Mouse (Mus musculus) adrenal gland, postnatal 10 days (tissue): ENCODE results near the gene Rhob. TPM values are rescaled to one million over a fixed set of nuclear protein-coding genes. Genes with fewer than 3 reads are reported as not detected.
"Not testable (repeated sequence)": the region's sequence is repeated elsewhere in the genome, so short reads cannot be mapped to it uniquely, and the experiment has no call there.

ENCODE experiments used
- DNase-seq: peaks from one replicate; pipeline ENCODE4 v3.0.0; 2021; ENCODE audit warnings: mixed read lengths
- total RNA-seq, 2 experiments: library from RNA; stranded (reverse); gene quantifications; 2 replicates each; pipeline ENCODE4 v1.2.3; 2021

Rhob gene
- total RNA-seq, 2 experiments from 2014 or later: 177 to 223 TPM

GRCm38 (mm10) chr12:8472591-8473358, 27.0 kb downstream of the Rhob start:
- peak; percentile 59 for DNase-seq

DNA sequence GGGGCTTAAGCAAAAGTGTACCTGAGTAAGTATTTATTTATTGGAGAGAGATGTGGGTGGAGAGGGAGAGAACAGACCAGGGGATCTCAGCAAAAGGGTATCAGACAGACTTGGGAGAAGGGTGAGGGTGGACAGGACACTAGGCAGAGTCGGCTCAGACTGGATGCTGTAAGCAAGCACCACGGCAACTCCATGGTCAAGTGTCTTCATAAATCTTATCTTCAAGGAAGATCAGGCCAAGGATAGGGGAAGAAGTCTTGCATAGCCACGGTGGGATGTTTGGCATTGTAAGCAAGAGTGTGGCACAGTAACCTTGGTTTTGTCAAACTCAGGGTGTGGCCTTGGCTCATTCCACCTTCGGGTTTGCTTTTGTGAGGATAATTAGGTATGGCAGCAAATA, 27.8 kb downstream of the Rhob start:
- DNase-seq: no peak

- DNase-seq: no peak
These were observed 28.8 kb downstream of the Rhob start for GRCm38 (mm10) chr12:8470962-8471361.

- peak; percentile 58 for DNase-seq
These were observed 29.9 kb downstream of the Rhob start for GRCm38 (mm10) chr12:8469742-8470494.

DNA sequence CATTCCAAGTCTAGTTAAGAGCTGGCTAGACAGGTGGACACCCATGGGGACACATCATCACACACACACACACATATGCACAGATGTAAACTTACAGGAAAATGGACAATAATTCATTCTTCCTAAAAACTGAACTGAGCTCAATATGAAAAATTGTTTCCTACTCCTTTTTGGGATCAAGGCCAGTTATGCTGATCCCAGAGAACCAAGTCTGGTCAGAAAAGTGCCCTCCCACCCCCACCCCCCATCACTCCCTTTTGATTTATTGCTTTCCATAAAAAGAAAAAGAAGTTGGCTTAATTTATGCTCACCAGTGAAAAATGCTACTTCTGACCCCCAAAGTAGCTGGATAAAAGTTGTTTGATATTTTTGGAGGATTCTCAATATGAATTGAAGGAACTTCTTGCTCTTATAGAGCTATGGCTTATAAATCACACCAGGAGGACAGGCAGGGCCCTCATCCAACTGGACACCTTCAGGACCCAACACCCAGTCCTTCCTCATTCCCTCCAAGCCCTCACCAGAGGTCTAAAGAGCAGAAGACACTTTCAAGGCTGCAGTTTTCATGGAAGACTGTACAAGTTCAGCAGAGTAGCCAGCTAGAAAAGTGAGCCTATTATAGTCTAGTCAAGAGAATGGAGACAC, 31.5 kb downstream of the Rhob start:
- DNase-seq: no peak

GRCm38 (mm10) chr12:8467029-8467924, 32.5 kb downstream of the Rhob start:
- no peak for DNase-seq

DNA sequence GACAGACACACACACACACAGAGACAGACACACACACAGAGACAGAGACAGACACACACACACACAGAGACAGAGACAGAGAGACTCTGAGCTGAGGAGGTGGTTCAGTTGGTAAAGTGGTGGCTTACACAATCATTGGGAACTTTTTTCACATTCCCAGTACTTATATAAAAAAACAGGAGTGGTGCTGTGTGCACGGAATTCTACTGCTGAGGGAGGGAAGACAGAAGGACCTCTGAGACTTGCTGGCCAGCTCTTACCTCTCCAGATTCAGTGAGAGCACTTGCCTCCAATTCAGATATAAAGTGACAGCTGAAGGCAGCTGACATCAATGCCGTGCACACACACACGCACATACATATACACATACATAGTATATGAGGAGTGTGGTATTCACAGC, 34.1 kb downstream of the Rhob start:
- DNase-seq: no peak

DNA sequence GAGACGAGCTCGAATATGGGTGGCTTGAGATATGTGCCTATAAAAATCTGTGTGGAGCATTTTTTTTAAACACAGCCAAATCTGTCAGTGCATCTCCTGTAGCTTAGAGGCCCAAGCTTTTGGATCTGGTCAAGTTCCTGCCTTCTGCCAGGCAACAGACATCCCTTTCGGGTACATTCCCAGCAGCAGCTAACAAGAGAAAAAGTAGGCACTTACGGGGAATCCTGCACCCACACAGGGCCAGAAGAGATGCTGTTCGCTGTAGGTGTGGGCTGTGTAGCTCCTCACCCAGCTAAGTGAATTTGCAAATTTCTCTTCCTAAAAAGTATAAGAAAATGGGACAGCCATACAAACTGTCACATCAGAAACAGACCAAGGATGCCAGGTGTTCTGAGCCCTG, 34.8 kb downstream of the Rhob start:
- no peak for DNase-seq

DNA sequence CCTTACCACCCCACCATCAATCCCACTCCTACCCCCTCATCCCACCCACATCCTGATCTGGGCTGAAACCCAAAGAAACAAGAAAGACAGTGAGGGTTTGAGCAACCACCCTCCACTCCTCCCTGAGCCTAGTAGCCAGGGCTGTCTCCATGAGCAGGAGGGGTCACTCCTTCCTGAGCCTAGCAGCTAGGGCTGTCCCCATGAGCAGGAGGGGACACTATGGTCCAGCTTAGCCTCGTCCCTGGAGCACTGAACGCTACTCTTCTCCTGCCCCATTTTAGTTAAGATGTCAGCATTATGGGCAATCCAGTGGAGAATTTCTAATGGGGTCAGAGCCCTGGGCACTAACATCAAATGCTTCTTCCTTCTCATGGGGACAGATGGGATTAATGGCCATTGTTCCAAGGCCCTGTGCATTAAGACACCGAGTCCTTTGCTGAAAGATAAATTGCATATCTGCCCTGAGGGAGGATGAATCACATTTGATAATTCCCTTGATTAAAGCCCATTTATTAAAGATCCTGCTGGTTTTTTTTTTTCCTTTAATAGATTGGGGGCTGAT, 36.1 kb downstream of the Rhob start:
- no peak for DNase-seq

- DNase-seq: no peak
These were observed 37.3 kb downstream of the Rhob start for GRCm38 (mm10) chr12:8462533-8462932.

- not testable (repeated sequence) for DNase-seq
These were observed 38.2 kb downstream of the Rhob start for GRCm38 (mm10) chr12:8461575-8461974.

DNA sequence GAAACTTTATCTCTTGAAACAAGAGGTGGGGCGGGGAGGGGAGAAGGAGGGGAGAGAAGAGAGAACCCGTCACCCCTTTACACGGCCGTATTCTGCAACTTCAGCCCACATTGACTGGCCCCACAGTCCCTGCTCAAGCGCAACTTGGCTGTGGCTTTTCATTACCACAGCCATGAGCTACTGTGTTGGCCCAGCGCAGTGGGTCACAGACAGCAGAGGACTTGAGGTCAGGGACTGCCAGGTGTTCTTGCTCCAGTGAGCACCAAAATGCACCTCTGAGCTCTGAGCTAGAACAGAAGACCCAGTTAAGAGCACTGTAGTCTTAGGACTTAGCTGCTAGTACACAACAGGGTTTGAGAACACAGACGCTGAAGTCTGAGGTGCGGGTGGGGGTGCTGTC, 41.4 kb downstream of the Rhob start:
- DNase-seq: no peak

DNA sequence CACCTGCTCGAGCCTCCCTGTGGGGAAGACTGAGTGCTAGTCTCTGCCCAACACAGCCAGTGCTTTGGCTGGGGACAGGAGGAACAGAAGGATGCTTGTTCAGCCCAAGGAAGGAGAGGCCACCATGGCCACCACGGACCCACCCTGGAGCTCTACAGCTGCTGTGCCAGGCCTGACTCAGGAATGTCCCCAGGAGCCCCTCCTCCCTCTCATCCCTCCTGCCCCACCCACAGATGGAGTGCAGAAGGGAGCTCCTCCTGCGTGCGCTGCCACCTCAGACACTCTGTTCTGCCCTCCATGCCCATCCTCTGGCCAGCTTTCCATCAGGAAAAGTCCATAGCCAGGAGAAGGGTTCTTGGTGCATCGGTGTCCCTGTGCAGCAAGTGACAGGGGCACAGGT, 42.8 kb downstream of the Rhob start:
- no peak for DNase-seq

DNA sequence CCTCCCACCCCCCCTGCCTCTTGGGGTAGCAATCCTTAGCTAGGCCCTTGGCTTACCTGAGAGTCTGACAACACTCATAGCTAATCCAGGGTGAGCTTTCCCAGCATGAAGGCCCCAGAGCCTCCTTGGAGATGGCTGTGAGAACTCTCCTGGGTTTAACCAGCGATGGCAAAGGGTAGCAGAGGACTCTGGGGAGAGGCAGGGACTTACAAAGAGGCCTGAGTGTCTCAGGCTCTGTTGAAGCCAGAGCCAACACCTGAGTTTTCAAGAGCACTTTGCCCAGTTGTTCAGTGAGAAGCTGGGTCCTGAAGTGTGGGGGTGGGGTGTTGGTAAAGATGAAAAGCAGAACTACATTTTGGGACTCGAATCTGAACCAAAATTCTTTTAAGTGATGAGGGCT, 44.8 kb downstream of the Rhob start:
- DNase-seq: no peak

DNA sequence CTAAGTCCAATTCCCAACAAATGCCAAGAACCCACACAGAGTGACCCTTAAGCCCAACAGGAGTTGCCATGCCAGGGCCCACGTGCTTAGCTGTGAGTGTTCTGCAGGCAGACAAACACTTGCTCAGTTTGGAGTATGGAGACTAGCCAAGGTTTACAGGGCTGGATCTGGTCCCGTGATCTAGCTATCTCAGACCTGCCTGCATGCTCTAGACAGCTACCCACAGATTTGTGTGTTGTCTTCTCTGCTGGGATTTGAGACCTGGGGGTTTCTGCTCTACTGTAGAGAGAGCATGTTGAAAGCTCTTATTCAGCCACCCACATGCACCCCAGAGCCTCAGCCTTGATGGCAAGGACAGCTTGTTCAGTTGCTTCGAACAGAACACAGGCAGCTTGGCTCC, 45.3 kb downstream of the Rhob start:
- DNase-seq: peak; percentile 70

- no peak for DNase-seq
These were observed 46.8 kb downstream of the Rhob start for GRCm38 (mm10) chr12:8452766-8453621.

GRCm38 (mm10) chr12:8451571-8452485, 48.0 kb downstream of the Rhob start:
- no peak for DNase-seq

GRCm38 (mm10) chr12:8450639-8451038, 49.2 kb downstream of the Rhob start:
- no peak for DNase-seq

DNA sequence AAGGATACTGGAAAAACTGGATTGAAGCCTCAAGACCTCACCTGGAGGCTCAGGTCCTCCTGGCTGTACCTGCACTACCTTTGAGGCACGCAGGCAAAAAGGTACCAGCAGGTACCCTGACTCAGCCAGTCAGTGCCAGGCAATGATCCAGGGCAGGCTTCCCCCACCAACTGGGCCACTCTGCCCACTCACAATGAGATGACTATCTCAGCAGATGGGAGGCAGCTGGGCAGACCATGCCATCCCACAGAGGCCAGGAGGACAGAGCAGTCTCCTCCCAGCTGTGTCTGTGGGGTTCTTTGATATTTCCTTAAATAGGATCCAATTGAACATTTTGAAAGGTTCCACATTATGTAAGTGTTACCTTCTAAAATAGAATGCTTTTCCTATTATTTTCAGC, 49.8 kb downstream of the Rhob start:
- no peak for DNase-seq
